Mouse (Mus musculus) liver, embryonic 14.5 days (tissue): ENCODE measurements around the gene Tekt2.

Experiments used
- CTCF ChIP-seq: IDR thresholded peaks from 2 replicates; pipeline ENCODE4 v1.5.1; 2016; ENCODE audit warnings: antibody characterized with exemption, low read depth, control low read depth
- EP300 ChIP-seq: IDR thresholded peaks from 2 replicates; pipeline ENCODE4 v1.6.1; 2016; ENCODE audit warnings: antibody characterized with exemption, low read depth

- TF ChIP-seq CTCF: no peak
- no peak for TF ChIP-seq EP300
Observed at GRCm38 (mm10) chr4:126319806-126320205, 5.7 kb downstream of the Tekt2 start.
